Mouse (Mus musculus) olfactory bulb, adult 2 months (tissue): Measurements from ENCODE around the gene Gstm2.

ENCODE experiments used
- CTCF ChIP-seq: fragments of 200-500 bp; IDR thresholded peaks from 2 replicates; pipeline ENCODE4 v1.5.1; 2012; ENCODE audit warnings: low read depth, mild to moderate bottlenecking, low read length, moderate library complexity; ENCODE audit not compliant: insufficient read depth
- POLR2A ChIP-seq: fragments of 200-500 bp; IDR thresholded peaks from 2 replicates; pipeline ENCODE4 v1.6.1; 2012; ENCODE audit warnings: mild to moderate bottlenecking, low read depth, low read length, moderate library complexity; ENCODE audit not compliant: insufficient read depth

- TF ChIP-seq POLR2A (no peak), CTCF (no peak)
These were observed 36.4 kb upstream of the Gstm2 start for GRCm38 (mm10) chr3:108022650-108023049.
